Mouse (Mus musculus): ENCODE measurements around the gene Gm5678. TPM values are rescaled to one million over a fixed set of nuclear protein-coding genes. Genes with fewer than 3 reads are reported as not detected.

Gene Gm5678
- polyA plus RNA-seq (2012; ENCODE audit: low replicate concordance), result not detected in 2 replicates

DNA sequence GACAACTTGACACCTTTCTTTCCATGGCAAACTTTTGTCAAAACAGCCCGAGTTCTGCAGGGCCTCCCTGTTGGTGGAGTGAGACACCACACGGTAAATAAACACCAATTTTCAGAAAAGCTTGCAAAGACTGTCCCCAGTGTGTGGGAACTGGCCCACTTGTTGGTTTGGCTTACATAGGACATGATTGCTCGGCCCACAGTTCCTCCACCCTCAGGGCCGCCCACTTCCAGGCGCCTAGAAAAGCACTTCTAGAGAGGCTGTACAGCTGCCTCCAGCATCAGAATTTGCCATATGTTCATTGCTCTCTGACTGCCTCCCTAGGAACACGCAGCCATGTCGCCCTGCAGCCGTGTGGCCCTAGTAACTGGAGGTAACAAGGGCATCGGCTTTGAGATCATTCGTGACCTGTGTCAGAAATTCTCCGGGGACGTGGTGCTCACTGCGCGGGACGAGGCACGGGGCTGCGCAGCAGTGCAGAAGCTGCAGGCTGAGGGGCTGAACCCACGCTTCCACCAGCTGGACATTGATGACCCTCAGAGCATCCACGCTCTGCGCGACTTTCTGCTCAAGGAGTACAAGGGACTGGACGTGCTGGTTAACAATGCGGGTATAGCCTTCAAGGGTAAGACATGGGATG is at the start of gene Gm5678:
TSS of gene Gm5678 (plus strand) at position 337 of the 640 bp plus-strand sequence.

DNA sequence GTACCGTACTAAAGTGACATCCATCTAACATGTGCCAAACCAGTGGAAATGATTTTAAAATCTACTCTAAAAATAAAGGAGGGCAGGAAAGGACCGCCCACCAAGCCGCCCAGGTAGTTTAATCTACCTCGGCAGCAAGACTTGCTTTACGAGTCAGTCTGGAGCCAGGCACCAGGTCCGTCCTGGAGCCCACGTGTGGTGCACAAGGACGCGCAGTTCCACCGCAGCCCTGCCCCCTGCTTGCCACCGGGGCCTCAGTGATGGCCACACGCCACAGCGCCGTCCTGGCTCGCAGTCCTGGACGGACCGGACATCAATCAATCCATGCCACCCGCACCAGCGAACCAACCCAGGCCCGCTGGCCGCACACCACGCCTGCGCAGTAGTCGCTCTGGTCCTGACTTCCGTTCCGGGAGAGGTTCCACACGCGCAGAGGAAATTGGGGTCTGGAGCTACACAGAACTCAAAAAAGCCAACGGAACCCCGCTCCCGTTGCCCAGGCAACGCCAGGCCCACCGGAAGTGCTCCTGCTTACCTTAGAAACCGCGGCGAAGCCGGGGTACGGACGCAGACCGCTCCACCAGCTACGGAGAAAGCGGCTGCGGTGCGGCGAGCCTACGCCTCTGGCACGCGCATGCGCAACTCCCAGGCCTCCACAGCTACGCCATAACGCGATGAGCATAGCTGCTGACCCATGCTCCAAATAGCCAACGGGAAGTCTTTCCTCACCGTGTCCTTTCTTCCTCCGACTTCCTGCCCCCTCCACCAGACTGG is 24.3 kb upstream of the Gm5678 start, which contains the start of gene Setd4:
TSS of gene Setd4 (minus strand) at position 625 of the 774 bp plus-strand sequence.

DNA sequence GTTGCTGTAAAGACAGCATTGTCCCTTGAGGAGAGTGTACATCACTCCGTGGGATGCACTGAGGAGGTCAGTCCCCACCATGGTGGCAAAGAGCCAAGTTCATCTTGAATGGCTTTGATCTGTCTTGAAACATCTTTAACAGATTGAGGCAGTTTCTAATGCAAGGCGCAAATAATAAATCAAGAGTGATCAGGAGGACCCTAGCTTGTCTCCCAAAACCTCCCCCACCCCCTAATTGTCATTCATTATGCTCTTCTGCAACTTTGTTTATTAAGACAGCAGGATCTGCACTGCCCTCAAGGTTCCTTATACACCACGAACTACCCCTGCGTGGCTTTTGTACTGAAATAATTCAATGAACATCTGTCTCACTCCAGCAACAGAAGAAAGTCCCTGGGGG is 22.3 kb upstream of the Gm5678 start, which contains the start of gene Cbr1:
TSS of gene Cbr1 (plus strand) at position 301 of the 400 bp plus-strand sequence.

Other genes starting within 250 kb of the Gm5678 start
- 3.5 and 4.2 TPM in 2 replicates for gene Setd4, start 24.0 kb upstream of the Gm5678 start, polyA plus RNA-seq (2012; ENCODE audit: low replicate concordance)
- 34.0 and 57.0 TPM in 2 replicates for gene Cbr1, start 22.2 kb upstream of the Gm5678 start, polyA plus RNA-seq (2012; ENCODE audit: low replicate concordance)
- gene Cbr3, start 55.1 kb downstream of the Gm5678 start, polyA plus RNA-seq (2012; ENCODE audit: low replicate concordance), result 3.7 and 7.8 TPM in 2 replicates
- 36.9 and 40.7 TPM in 2 replicates for gene Dop1b, start 83.8 kb downstream of the Gm5678 start, polyA plus RNA-seq (2012; ENCODE audit: low replicate concordance)
- 11.4 and 20.7 TPM in 2 replicates for gene Morc3, start 204.0 kb downstream of the Gm5678 start, polyA plus RNA-seq (2012; ENCODE audit: low replicate concordance)

Data from hematopoietic multipotent progenitor cell, adult 10-12 weeks (in vitro differentiated cells).